Mouse (Mus musculus): ENCODE results near the gene Xcr1. TPM values are rescaled to one million over a fixed set of nuclear protein-coding genes. Genes with fewer than 3 reads are reported as not detected.

The Xcr1 gene
- total RNA-seq, 2 experiments from 2014 or later = not detected

DNA sequence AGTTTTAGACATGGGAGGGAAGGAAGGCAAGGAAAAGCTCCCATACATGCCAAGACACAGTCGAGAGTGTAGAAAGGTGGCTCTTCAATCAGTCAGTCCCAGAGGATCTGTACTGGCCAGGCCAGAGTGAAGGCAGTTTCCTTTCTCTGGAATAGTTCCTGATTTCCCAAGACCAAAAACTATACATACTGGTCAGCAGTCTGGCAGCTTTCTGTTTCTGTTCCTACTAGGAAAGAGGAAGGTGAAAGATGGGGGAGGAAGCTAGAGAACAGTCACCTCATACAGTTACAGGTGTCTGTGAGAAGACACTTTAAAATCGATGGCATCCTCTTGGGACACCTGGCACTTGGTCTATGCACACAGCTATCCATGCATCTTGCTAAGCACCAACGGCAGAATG lies 46.4 kb downstream of the Xcr1 start:
- DNase-seq (ENCODE audit: low spot score in 2 of 2) = no peak

DNA sequence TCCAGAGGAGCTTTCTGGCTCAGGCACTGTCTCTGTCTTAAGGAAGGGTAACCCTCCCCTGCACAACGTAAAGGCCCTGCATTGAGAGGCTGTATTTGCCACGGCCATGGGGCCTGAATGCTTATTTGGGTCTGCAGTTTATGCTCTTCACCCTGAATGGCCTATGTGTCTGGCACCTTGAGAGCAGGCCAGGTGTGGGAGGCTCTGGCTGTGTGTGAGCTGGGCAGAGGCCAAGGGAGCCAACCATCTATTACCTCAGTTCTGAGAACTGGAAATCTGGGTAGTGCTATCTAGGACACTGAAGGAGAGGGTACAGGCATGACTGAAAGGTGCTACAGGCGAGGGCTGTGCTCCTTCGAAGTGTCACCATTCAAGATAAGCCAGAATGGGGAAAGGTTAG lies 47.0 kb downstream of the Xcr1 start:
- DNase-seq (ENCODE audit: low spot score in 2 of 2) = no peak

DNA sequence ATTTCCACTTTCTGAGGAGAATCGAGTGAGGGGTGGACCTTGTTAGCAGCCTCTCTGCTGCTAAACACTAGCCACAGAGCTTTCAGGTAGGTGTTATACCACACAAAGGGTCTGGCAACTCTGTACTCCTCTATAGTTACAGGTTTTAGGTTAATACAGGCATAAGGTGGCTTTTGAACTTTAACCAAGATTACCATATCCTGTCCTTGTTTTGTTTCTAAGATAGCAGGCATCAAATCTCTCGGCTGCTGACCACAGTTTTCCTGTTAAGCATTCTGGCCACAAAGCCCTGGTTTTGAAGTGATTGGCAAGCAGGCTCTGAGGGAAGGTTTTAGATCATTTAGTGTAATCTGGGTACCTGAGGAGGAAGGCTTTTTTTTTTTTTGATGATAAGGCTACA lies 47.5 kb downstream of the Xcr1 start:
- no peak for DNase-seq (ENCODE audit: low spot score in 2 of 2)

DNA sequence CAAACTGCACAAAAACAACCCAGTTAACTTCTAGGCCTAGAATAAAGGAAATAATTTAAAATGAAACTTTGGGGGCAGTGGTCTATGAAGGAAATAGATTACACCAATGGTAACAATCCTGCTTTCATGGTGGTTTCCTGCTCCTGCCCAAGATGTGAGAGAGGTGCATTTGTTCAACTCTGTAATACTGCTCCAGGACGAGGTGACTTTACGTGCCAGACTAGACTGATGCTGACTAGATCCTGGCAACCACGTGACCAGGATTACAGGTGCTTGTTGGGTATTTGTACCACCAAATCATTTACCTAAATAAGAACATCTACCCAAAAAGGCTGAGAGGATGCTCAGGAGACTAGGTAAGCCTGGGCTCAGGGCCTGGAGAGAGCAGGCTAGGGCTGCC lies 50.0 kb downstream of the Xcr1 start:
- DNase-seq (ENCODE audit: low spot score in 2 of 2) = no peak

DNA sequence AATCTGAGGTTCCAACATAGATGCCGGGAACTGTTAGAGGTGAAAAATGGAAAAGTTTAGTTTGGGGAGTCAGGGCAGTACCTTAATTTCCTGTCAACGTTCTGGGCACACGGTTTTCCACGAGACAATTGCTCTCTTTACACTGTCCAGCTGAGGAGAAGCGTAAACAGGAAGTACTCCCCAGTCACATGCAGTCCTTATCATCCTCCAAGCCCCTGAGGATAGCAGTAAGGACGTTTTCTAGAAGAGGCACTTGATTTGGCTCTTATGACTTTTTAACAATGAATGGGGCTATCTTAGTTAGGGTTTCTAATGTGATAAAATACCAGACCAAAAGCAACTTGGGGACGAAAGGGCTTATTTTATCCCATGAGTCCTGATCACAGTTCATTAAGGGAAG lies 53.2 kb downstream of the Xcr1 start:
- no peak for DNase-seq (ENCODE audit: low spot score in 2 of 2)

DNA sequence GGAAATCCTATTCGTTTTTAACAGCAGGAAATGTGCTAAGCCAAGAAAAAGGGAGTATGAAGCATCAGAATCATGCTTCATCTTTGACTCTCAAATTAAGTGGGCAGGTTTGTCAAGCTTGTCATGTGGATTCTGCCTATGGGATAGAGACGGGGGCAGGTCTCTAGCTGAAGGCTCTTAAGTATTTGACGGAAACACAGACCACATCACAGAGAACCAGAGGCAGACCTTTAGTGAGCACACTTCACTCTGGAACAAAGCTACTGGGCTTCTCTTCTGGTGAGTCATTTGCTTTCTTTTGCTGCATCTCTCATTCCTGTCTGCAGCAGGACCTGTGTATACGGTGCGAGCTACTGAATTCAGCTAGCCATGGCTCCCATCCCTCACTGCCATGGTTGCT lies 55.6 kb downstream of the Xcr1 start, which contains the start of gene Cxcr6:
TSS of gene Cxcr6 (plus strand) at position 209 of the 400 bp plus-strand sequence.
- no peak for DNase-seq (ENCODE audit: low spot score in 2 of 2)

DNA sequence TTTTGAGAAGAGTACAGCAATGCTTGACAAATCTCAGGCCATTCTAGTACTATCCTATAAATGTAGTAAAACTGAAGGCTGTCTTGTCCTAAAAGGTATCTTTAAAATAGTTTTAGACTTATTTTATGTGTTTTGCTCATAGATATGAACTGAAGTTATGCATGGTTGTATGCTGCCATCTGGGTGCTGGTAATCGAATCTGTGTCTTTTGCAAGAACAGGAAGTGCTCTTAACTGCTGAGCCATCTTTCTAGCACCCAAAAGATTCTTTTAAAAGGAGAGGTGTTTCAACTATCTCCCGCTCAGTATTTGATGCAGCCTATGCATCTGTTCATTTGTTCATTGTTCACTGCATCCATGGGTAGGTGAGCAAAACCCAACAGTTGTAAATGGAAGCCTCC lies 56.6 kb downstream of the Xcr1 start:
- DNase-seq (ENCODE audit: low spot score in 2 of 2) = no peak

DNA sequence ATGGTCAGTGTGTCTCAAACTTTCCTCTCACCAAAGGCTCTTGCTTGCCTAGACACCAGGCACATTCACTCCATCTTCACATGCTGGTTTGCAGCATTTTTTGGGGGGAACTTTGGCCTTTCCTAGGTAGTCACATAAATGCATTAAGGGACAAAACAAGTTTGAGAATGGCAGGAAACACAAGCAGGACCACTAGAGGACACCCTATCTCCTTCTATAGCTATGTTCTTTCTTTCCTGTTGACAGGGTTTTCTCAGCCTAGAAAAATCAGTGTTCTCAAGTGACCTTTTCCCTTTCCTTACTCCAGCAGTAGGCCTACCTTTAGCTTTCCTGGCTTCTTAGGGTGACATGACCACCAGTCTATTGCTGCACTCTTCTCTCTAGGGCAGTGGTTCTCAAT lies 58.9 kb downstream of the Xcr1 start:
- no peak for DNase-seq (ENCODE audit: low spot score in 2 of 2)

DNA sequence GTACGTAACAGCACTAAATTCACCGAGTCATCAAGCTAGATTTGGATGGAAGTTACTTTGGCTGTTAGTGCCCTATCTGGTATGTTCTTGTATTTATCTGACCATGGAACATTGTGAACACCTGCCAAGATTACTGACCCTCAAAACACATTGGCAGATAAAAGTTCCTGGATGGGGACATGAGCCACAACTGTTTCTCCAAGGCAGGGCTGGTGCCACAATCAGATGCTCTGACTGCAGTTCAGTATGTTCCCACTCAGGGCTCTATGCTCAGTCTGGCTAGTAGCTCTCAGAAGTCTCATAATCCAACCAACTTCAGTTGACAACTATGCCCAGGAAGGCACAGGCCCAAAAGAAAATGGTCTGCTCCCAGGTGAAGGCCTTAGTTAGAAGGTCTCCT lies 59.4 kb downstream of the Xcr1 start:
- DNase-seq (ENCODE audit: low spot score in 2 of 2) = no peak

Other genes with a start within 250 kb of the Xcr1 start
- gene Slc6a20b, start 229.5 kb downstream of the Xcr1 start, total RNA-seq (2021) = under 1 TPM; 0.52 to 0.53 TPM
- gene Ccr9, start 183.6 kb downstream of the Xcr1 start, total RNA-seq (2021) = under 1 TPM; 0.16 to 0.33 TPM
- gene Slc6a20a, start 183.1 kb downstream of the Xcr1 start, total RNA-seq (2021) = 10 to 100 TPM; 25.2 to 28.1 TPM
- 10 to 100 TPM; 65.2 to 74.3 TPM for gene Lztfl1, start 144.3 kb downstream of the Xcr1 start, total RNA-seq (2021)
- not detected for gene Cxcr6, start 55.6 kb downstream of the Xcr1 start, total RNA-seq (2021)
- gene Fyco1, start 10.1 kb downstream of the Xcr1 start, total RNA-seq (2021) = 10 to 100 TPM; 25.7 to 25.8 TPM
- gene Ccr1, start 106.7 kb upstream of the Xcr1 start, total RNA-seq (2021) = not detected
- not detected for gene Ccr1l1, start 116.4 kb upstream of the Xcr1 start, total RNA-seq (2021)
- gene Ccr3, start 159.9 kb upstream of the Xcr1 start, total RNA-seq (2021) = not detected
- gene Ccr2, start 239.9 kb upstream of the Xcr1 start, total RNA-seq (2021) = under 1 TPM; 0.19 TPM

Data from left cerebral cortex, adult 18-20 months (tissue).